Mouse (Mus musculus) midbrain, embryonic 14.5 days (tissue): ENCODE data around the gene Sf3b2. TPM values are rescaled to one million over a fixed set of nuclear protein-coding genes. Genes with fewer than 3 reads are reported as not detected.

Experiments used
- ATAC-seq: fragments of 200-750 bp; cut with Nextera tagmentation; 2 replicates; pipeline ENCODE4 v1.8.0; 2017; ENCODE audit warnings: moderate number of reproducible peaks, moderate library complexity; ENCODE audit not compliant: low FRiP score, low TSS enrichment
- DNase-seq: peaks from one replicate; pipeline ENCODE4 v3.0.0-alpha.2; 2015
- H3K27ac ChIP-seq: fragments of 300-500 bp; sonication (generic); replicated peaks from 2 replicates; pipeline ENCODE4 v1.5.1; 2014; ENCODE audit warnings: mild to moderate bottlenecking, low read depth, low read length, moderate library complexity
- H3K27me3 ChIP-seq: fragments of 300-500 bp; sonication (generic); 2 replicates; pipeline ENCODE4 v1.6.1; 2014; ENCODE audit warnings: low read length, control low read depth, mixed read lengths; ENCODE audit not compliant: control insufficient read depth, insufficient read depth
- H3K36me3 ChIP-seq: fragments of 300-500 bp; sonication (generic); 2 replicates; pipeline ENCODE4 v1.6.1; 2014; ENCODE audit warnings: low read length, control low read depth; ENCODE audit not compliant: control insufficient read depth, insufficient read depth
- H3K4me1 ChIP-seq: fragments of 300-500 bp; sonication (generic); 2 replicates; pipeline ENCODE4 v1.6.1; 2014; ENCODE audit warnings: mild to moderate bottlenecking, antibody characterized with exemption, low read length, control low read depth; ENCODE audit not compliant: control insufficient read depth, insufficient read depth
- H3K4me2 ChIP-seq: fragments of 300-500 bp; sonication (generic); 2 replicates; pipeline ENCODE4 v1.6.1; 2014; ENCODE audit warnings: mild to moderate bottlenecking, low read length, moderate library complexity
- H3K4me3 ChIP-seq: fragments of 300-500 bp; sonication (generic); replicated peaks from 2 replicates; pipeline ENCODE4 v1.5.1; 2014; ENCODE audit warnings: low read depth, low read length
- H3K9ac ChIP-seq: fragments of 300-500 bp; sonication (generic); replicated peaks from 2 replicates; pipeline ENCODE4 v1.6.1; 2014; ENCODE audit warnings: mild to moderate bottlenecking, low read length, moderate library complexity
- H3K9me3 ChIP-seq: fragments of 300-500 bp; sonication (generic); 2 replicates; pipeline ENCODE4 v1.6.1; 2016; ENCODE audit warnings: low read length, control low read depth, mixed read lengths; ENCODE audit not compliant: control insufficient read depth
- WGBS: fragments of 180-500 bp; shearing (Covaris S2); extraction: QIAGEN DNeasy Blood & Tissue Kit; methylation state at CpG from one replicate; pipeline ENCODE4 v1.1.7; 2014; 5-methylcytosine and 5-hydroxymethylcytosine counted together
- polyA plus RNA-seq: library from polyadenylated mRNA; unstranded; fragments of >200 nt; fragmentation: Nextera tagmentation; extraction: Ambion mirVana; gene quantifications from 2 replicates; pipeline ENCODE4 v1.2.1, GENCODE M21; 2014

Gene Sf3b2
- polyA plus RNA-seq, 1 experiment from 2014 or later: 365 TPM

GRCm38 (mm10) chr19:5224077-5224476, 71.2 kb downstream of the Sf3b2 start:
- Histone ChIP-seq H3K36me3 (no peaks in the 10 kb centered on the region), H3K27me3 (no peaks in the 10 kb centered on the region), H3K4me3 (no peak overlapping the region), H3K27ac (no peak overlapping the region), H3K9ac (no peak overlapping the region), H3K4me1 (no peaks in the 10 kb centered on the region), H3K9me3 (no peaks in the 10 kb centered on the region), H3K4me2 (no peak overlapping the region)
- ATAC-seq: no peak
- no peak for DNase-seq
- WGBS: 87% methylated on average over 4 of the region's 4 CpGs

Other genes with a start within 250 kb of the Sf3b2 start
- gene Rin1, start 245.0 kb downstream of the Sf3b2 start, polyA plus RNA-seq: 0.58 and 1.6 TPM in 2 replicates
- gene Cd248, start 227.4 kb downstream of the Sf3b2 start, polyA plus RNA-seq: 6.2 and 20.4 TPM in 2 replicates
- gene Tmem151a, start 209.9 kb downstream of the Sf3b2 start, polyA plus RNA-seq: 8.3 and 15.7 TPM in 2 replicates
- 62.2 and 62.7 TPM in 2 replicates for gene Yif1a, start 206.9 kb downstream of the Sf3b2 start, polyA plus RNA-seq
- 518 and 616 TPM in 2 replicates for gene Cnih2, start 196.9 kb downstream of the Sf3b2 start, polyA plus RNA-seq
- 227 and 228 TPM in 2 replicates for gene Rab1b, start 188.4 kb downstream of the Sf3b2 start, polyA plus RNA-seq
- gene Klc2, start 176.9 kb downstream of the Sf3b2 start, polyA plus RNA-seq: 52.5 and 59.0 TPM in 2 replicates
- 42.4 and 48.4 TPM in 2 replicates for gene Pacs1, start 22.3 kb downstream of the Sf3b2 start, polyA plus RNA-seq
- gene Gal3st3, start 2.9 kb upstream of the Sf3b2 start, polyA plus RNA-seq: 29.0 and 35.5 TPM in 2 replicates
- not detected in 2 replicates for gene Catsper1, start 40.3 kb upstream of the Sf3b2 start, polyA plus RNA-seq
- 7.7 and 8.4 TPM in 2 replicates for gene Cst6, start 54.1 kb upstream of the Sf3b2 start, polyA plus RNA-seq
- 36.4 and 36.6 TPM in 2 replicates for gene Eif1ad, start 71.3 kb upstream of the Sf3b2 start, polyA plus RNA-seq
- gene Banf1, start 71.7 kb upstream of the Sf3b2 start, polyA plus RNA-seq: 330 and 375 TPM in 2 replicates
- 57.1 and 61.1 TPM in 2 replicates for gene Sart1, start 93.2 kb upstream of the Sf3b2 start, polyA plus RNA-seq
- gene Tsga10ip, start 107.1 kb upstream of the Sf3b2 start, polyA plus RNA-seq: 0.12 TPM in 1 of 2 replicates, not detected in the other
- gene Drap1, start 129.5 kb upstream of the Sf3b2 start, polyA plus RNA-seq: 225 and 299 TPM in 2 replicates
- 53.7 and 65.2 TPM in 2 replicates for gene AI837181, start 129.7 kb upstream of the Sf3b2 start, polyA plus RNA-seq
- not detected in 2 replicates for gene Fosl1, start 152.1 kb upstream of the Sf3b2 start, polyA plus RNA-seq
- 7.6 and 9.1 TPM in 2 replicates for gene Ccdc85b, start 162.4 kb upstream of the Sf3b2 start, polyA plus RNA-seq
- gene Fibp, start 165.2 kb upstream of the Sf3b2 start, polyA plus RNA-seq: 169 and 199 TPM in 2 replicates
- 4.3 and 4.9 TPM in 2 replicates for gene Ctsw, start 173.1 kb upstream of the Sf3b2 start, polyA plus RNA-seq
- 18.0 and 28.7 TPM in 2 replicates for gene Efemp2, start 178.5 kb upstream of the Sf3b2 start, polyA plus RNA-seq
- 43.4 and 49.3 TPM in 2 replicates for gene Mus81, start 192.9 kb upstream of the Sf3b2 start, polyA plus RNA-seq
- gene Cfl1, start 195.0 kb upstream of the Sf3b2 start, polyA plus RNA-seq: 4,021 and 4,124 TPM in 2 replicates
- 0.36 TPM in 2 replicates for gene 1700020D05Rik, start 208.3 kb upstream of the Sf3b2 start, polyA plus RNA-seq
- 89.8 and 98.4 TPM in 2 replicates for gene Snx32, start 215.1 kb upstream of the Sf3b2 start, polyA plus RNA-seq